Mouse (Mus musculus): ENCODE results near the gene Gm37240. TPM values are rescaled to one million over a fixed set of nuclear protein-coding genes. Genes with fewer than 3 reads are reported as not detected.
A peak's percentile ranks its signal among the peaks of the same experiment; 100 is the strongest.

Gm37240 gene
- polyA plus RNA-seq, 1 experiment from 2014 or later, result 0.52 TPM

GRCm38 (mm10) chr3:84944933-84945332 is 942.4 kb downstream of the Gm37240 start:
- no peaks in the 10 kb centered on the region for H3K4me1 ChIP-seq (replicated peaks; ENCODE audit: control insufficient read depth, insufficient read depth, low read length)
- H3K4me3 ChIP-seq (ENCODE audit: low read depth, low read length), result no peak overlapping the region
- no peak overlapping the region for H3K27ac ChIP-seq (ENCODE audit: low read depth, low read length)
- no peaks in the 10 kb centered on the region for H3K9me3 ChIP-seq (ENCODE audit: control insufficient read depth, low read length)
- no peaks in the 10 kb centered on the region for H3K27me3 ChIP-seq (ENCODE audit: control insufficient read depth, insufficient read depth, low read length)
- DNase-seq (ENCODE audit: low spot score) (no peak), ATAC-seq (ENCODE audit: low FRiP score) (no peak)
- no peaks in the 10 kb centered on the region for H3K36me3 ChIP-seq (ENCODE audit: control insufficient read depth, insufficient read depth, low read length)
- H3K9ac ChIP-seq (ENCODE audit: low read depth, low read length), result no peak overlapping the region
- 92% methylated on average over 3 of the region's 3 CpGs for WGBS
- H3K4me2 ChIP-seq (replicated peaks; ENCODE audit: low read depth, low read length), result no peak overlapping the region

- WGBS, result 47% methylated on average over 12 of the region's 12 CpGs
- Histone ChIP-seq H3K27me3 (ENCODE audit: control insufficient read depth, insufficient read depth, low read length) (no peaks in the 10 kb centered on the region), H3K4me3 (ENCODE audit: low read depth, low read length) (no peak overlapping the region), H3K9me3 (ENCODE audit: control insufficient read depth, low read length) (no peaks in the 10 kb centered on the region), H3K36me3 (ENCODE audit: control insufficient read depth, insufficient read depth, low read length) (no peaks in the 10 kb centered on the region), H3K4me1 (replicated peaks; ENCODE audit: control insufficient read depth, insufficient read depth, low read length) (0 out of 2 replicates have a peak, but pooled peaks cover 2% of the 10 kb centered on the region), H3K27ac (ENCODE audit: low read depth, low read length) (peak overlapping the region; percentile 74), H3K9ac (ENCODE audit: low read depth, low read length) (no peak overlapping the region), H3K4me2 (replicated peaks; ENCODE audit: low read depth, low read length) (no peak overlapping the region)
- ATAC-seq (ENCODE audit: low FRiP score) (peak; percentile 95), DNase-seq (ENCODE audit: low spot score) (peak; percentile 75)
Observed at GRCm38 (mm10) chr3:84937360-84938355, 949.7 kb downstream of the Gm37240 start.

DNA sequence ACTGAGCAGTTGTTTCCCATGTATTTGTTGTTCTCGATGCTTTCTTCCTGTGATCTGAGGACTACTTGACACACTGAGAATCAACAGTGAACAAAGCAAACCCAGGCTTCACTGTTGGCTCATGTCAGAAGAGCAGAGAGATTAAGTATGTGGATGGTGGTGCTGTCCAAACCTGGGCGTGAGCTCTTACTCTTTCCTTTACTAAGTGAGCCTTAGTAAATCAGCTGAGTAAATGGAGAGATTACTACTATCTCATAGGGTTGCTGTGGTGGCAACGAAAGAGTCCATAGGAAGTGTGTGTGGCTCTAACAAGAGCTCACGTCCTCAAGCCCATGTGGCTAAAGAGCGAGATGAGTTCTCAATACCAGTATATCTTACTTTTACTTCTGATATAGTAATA is 950.4 kb downstream of the Gm37240 start:
- no peak overlapping the region for H3K4me2 ChIP-seq (replicated peaks; ENCODE audit: low read depth, low read length)

DNA sequence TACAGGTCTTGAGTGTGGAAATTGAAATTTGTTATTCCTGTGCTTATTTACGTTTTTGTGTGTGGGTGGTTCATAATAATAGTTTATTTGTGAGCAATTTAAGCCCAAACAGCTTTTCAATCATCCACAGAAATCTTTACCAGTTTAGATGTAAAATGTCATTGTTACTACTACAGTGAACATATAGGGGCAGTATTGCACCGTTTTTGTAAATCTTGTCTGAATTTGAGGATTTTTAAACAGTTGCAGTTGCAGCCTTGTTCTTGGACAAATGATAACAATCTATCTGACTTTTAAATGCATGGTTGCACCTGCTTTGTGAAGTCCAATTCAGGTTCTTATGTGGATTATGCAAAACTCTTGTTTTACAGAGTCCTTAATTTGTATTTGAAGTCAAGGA is 951.1 kb downstream of the Gm37240 start:
- 55% methylated on average over 2 of the region's 2 CpGs for WGBS

More for the DNA sequence above, 950.4 kb downstream of the Gm37240 start:
- no peak overlapping the region for H3K9ac ChIP-seq (ENCODE audit: low read depth, low read length)
- H3K4me1 ChIP-seq (replicated peaks; ENCODE audit: control insufficient read depth, insufficient read depth, low read length), result 0 out of 2 replicates have a peak, but pooled peaks cover 2% of the 10 kb centered on the region
- H3K4me3 ChIP-seq (ENCODE audit: low read depth, low read length), result no peak overlapping the region
- H3K27me3 ChIP-seq (ENCODE audit: control insufficient read depth, insufficient read depth, low read length), result no peaks in the 10 kb centered on the region
- ATAC-seq (ENCODE audit: low FRiP score), result no peak
- no peak overlapping the region; the same call in 1 of the 2 replicates for H3K27ac ChIP-seq (ENCODE audit: low read depth, low read length)
- DNase-seq (ENCODE audit: low spot score), result peak; percentile 3
- H3K36me3 ChIP-seq (ENCODE audit: control insufficient read depth, insufficient read depth, low read length), result no peaks in the 10 kb centered on the region
- no peaks in the 10 kb centered on the region for H3K9me3 ChIP-seq (ENCODE audit: control insufficient read depth, low read length)
- 69% methylated on average over 5 of the region's 5 CpGs for WGBS

GRCm38 (mm10) chr3:84935729-84936128 is 951.6 kb downstream of the Gm37240 start:
- no peak overlapping the region for H3K4me2 ChIP-seq (replicated peaks; ENCODE audit: low read depth, low read length)
- H3K9ac ChIP-seq (ENCODE audit: low read depth, low read length), result no peak overlapping the region
- H3K4me3 ChIP-seq (ENCODE audit: low read depth, low read length), result no peak overlapping the region
- no peak overlapping the region for H3K27ac ChIP-seq (ENCODE audit: low read depth, low read length)
- H3K9me3 ChIP-seq (ENCODE audit: control insufficient read depth, low read length), result no peaks in the 10 kb centered on the region
- 84% methylated on average over 1 of the region's 1 CpGs for WGBS
- no peaks in the 10 kb centered on the region for H3K27me3 ChIP-seq (ENCODE audit: control insufficient read depth, insufficient read depth, low read length)
- no peak for ATAC-seq (ENCODE audit: low FRiP score)
- H3K4me1 ChIP-seq (replicated peaks; ENCODE audit: control insufficient read depth, insufficient read depth, low read length), result 0 out of 2 replicates have a peak, but pooled peaks cover 2% of the 10 kb centered on the region
- no peaks in the 10 kb centered on the region for H3K36me3 ChIP-seq (ENCODE audit: control insufficient read depth, insufficient read depth, low read length)
- DNase-seq (ENCODE audit: low spot score), result no peak

More for the DNA sequence above, 951.1 kb downstream of the Gm37240 start:
- H3K9ac ChIP-seq (ENCODE audit: low read depth, low read length), result no peak overlapping the region
- no peak overlapping the region for H3K4me2 ChIP-seq (replicated peaks; ENCODE audit: low read depth, low read length)
- H3K27ac ChIP-seq (ENCODE audit: low read depth, low read length), result no peak overlapping the region
- no peak overlapping the region for H3K4me3 ChIP-seq (ENCODE audit: low read depth, low read length)
- H3K36me3 ChIP-seq (ENCODE audit: control insufficient read depth, insufficient read depth, low read length), result no peaks in the 10 kb centered on the region
- ATAC-seq (ENCODE audit: low FRiP score) (no peak), DNase-seq (ENCODE audit: low spot score) (peak; percentile 23)
- H3K27me3 ChIP-seq (ENCODE audit: control insufficient read depth, insufficient read depth, low read length), result no peaks in the 10 kb centered on the region
- H3K4me1 ChIP-seq (replicated peaks; ENCODE audit: control insufficient read depth, insufficient read depth, low read length), result 0 out of 2 replicates have a peak, but pooled peaks cover 2% of the 10 kb centered on the region
- H3K9me3 ChIP-seq (ENCODE audit: control insufficient read depth, low read length), result no peaks in the 10 kb centered on the region

DNA sequence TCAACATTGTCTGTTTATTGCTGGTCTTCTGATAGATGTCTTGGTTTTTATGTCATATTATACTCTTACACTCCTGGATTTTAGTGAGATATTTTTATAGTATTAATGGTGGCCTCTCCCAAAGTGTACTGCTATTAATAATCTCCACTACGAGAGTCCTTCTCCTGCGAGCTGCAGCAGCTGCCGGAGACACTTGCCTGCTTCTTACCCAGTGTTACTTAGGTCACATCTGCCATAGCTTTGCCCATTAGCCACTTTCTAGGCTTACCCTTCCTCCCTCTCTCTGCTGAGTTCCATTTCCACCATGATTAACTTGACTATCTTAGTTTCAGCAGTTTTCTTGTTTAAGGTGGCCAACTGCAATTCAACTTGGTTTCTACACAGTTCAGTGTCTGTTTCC is 956.6 kb downstream of the Gm37240 start:
- no peak overlapping the region for H3K4me3 ChIP-seq (ENCODE audit: low read depth, low read length)
- WGBS, result 93% methylated on average over 3 of the region's 3 CpGs

GRCm38 (mm10) chr3:84929171-84929570 is 958.1 kb downstream of the Gm37240 start:
- Histone ChIP-seq H3K4me2 (replicated peaks; ENCODE audit: low read depth, low read length) (no peak overlapping the region), H3K4me3 (ENCODE audit: low read depth, low read length) (no peak overlapping the region), H3K4me1 (replicated peaks; ENCODE audit: control insufficient read depth, insufficient read depth, low read length) (no peaks in the 10 kb centered on the region), H3K36me3 (ENCODE audit: control insufficient read depth, insufficient read depth, low read length) (no peaks in the 10 kb centered on the region), H3K27me3 (ENCODE audit: control insufficient read depth, insufficient read depth, low read length) (no peaks in the 10 kb centered on the region), H3K27ac (ENCODE audit: low read depth, low read length) (no peak overlapping the region), H3K9me3 (ENCODE audit: control insufficient read depth, low read length) (no peaks in the 10 kb centered on the region), H3K9ac (ENCODE audit: low read depth, low read length) (no peak overlapping the region)
- ATAC-seq (ENCODE audit: low FRiP score), result no peak
- no peak for DNase-seq (ENCODE audit: low spot score)
- WGBS, result 96% methylated on average over 3 of the region's 3 CpGs

More for the DNA sequence above, 956.6 kb downstream of the Gm37240 start:
- Histone ChIP-seq H3K27me3 (ENCODE audit: control insufficient read depth, insufficient read depth, low read length) (no peaks in the 10 kb centered on the region), H3K27ac (ENCODE audit: low read depth, low read length) (no peak overlapping the region), H3K36me3 (ENCODE audit: control insufficient read depth, insufficient read depth, low read length) (no peaks in the 10 kb centered on the region), H3K9ac (ENCODE audit: low read depth, low read length) (no peak overlapping the region), H3K4me1 (replicated peaks; ENCODE audit: control insufficient read depth, insufficient read depth, low read length) (no peaks in the 10 kb centered on the region), H3K9me3 (ENCODE audit: control insufficient read depth, low read length) (no peaks in the 10 kb centered on the region), H3K4me2 (replicated peaks; ENCODE audit: low read depth, low read length) (no peak overlapping the region)
- DNase-seq (ENCODE audit: low spot score), result no peak
- no peak for ATAC-seq (ENCODE audit: low FRiP score)

GRCm38 (mm10) chr3:84927901-84928300 is 959.4 kb downstream of the Gm37240 start:
- H3K27me3 ChIP-seq (ENCODE audit: control insufficient read depth, insufficient read depth, low read length), result no peaks in the 10 kb centered on the region
- ATAC-seq (ENCODE audit: low FRiP score) (no peak), DNase-seq (ENCODE audit: low spot score) (no peak)
- WGBS, result 93% methylated on average over 2 of the region's 2 CpGs
- no peaks in the 10 kb centered on the region for H3K36me3 ChIP-seq (ENCODE audit: control insufficient read depth, insufficient read depth, low read length)
- no peaks in the 10 kb centered on the region for H3K9me3 ChIP-seq (ENCODE audit: control insufficient read depth, low read length)
- H3K9ac ChIP-seq (ENCODE audit: low read depth, low read length), result no peak overlapping the region
- H3K4me2 ChIP-seq (replicated peaks; ENCODE audit: low read depth, low read length), result no peak overlapping the region
- H3K27ac ChIP-seq (ENCODE audit: low read depth, low read length), result no peak overlapping the region
- no peak overlapping the region for H3K4me3 ChIP-seq (ENCODE audit: low read depth, low read length)
- H3K4me1 ChIP-seq (replicated peaks; ENCODE audit: control insufficient read depth, insufficient read depth, low read length), result no peaks in the 10 kb centered on the region

All from hindbrain, embryonic 11.5 days (tissue).